Mouse (Mus musculus) ES-E14 (cell line): ENCODE results near the gene Pnmal1. TPM values are rescaled to one million over a fixed set of nuclear protein-coding genes. Genes with fewer than 3 reads are reported as not detected.

Source experiments
- DNase-seq: peaks from one replicate; pipeline ENCODE4 v3.0.0-alpha.2; 2013; ENCODE audit warnings: low read depth, low spot score
- H3K27ac ChIP-seq: 2 replicates; pipeline ENCODE4 v1.5.1; 2012; ENCODE audit warnings: low read depth, mild to moderate bottlenecking, low read length, moderate library complexity, mixed read lengths; ENCODE audit not compliant: poor library complexity, insufficient read depth, severe bottlenecking
- H3K36me3 ChIP-seq: 2 replicates; pipeline ENCODE4 v1.6.1; 2012; ENCODE audit warnings: mild to moderate bottlenecking, low read length, moderate library complexity, mixed read lengths; ENCODE audit not compliant: control insufficient read depth, poor library complexity, insufficient read depth, severe bottlenecking
- H3K4me1 ChIP-seq, 2 experiments: fragments of 150-350 bp in 1 of 2; sonication (generic) in 1 of 2; 2 replicates each; pipeline ENCODE4 v1.6.1; 2012; ENCODE audit warnings: low read length in 2 of 2, mild to moderate bottlenecking in 1 of 2, mixed read lengths in 1 of 2; ENCODE audit not compliant: control insufficient read depth in 2 of 2, insufficient read depth in 2 of 2, poor library complexity in 1 of 2
- H3K4me3 ChIP-seq, 2 experiments: fragments of 150-350 bp in 1 of 2; sonication (generic) in 1 of 2; 2 replicates each; pipeline ENCODE4 v1.5.1; 2012; ENCODE audit warnings: low read length in 2 of 2, low read depth in 1 of 2, mild to moderate bottlenecking in 1 of 2, mixed read lengths in 1 of 2; ENCODE audit not compliant: insufficient read depth in 1 of 2, poor library complexity in 1 of 2, severe bottlenecking in 1 of 2
- H3K9ac ChIP-seq: 2 replicates; pipeline ENCODE4 v1.6.1; 2012; ENCODE audit warnings: low read depth, mild to moderate bottlenecking, low read length, mixed read lengths; ENCODE audit not compliant: poor library complexity, insufficient read depth, severe bottlenecking
- H3K9me3 ChIP-seq: fragments of 150-350 bp; sonication (generic); 2 replicates; pipeline ENCODE4 v1.6.1; 2012; ENCODE audit warnings: low read depth, mild to moderate bottlenecking, low read length; ENCODE audit not compliant: control insufficient read depth, insufficient read depth
- CHD2 ChIP-seq: IDR thresholded peaks from 2 replicates; pipeline ENCODE4 v1.6.1; 2014; ENCODE audit warnings: mild to moderate bottlenecking, low read depth, low read length, inconsistent platforms
- HCFC1 ChIP-seq: IDR thresholded peaks from 2 replicates; pipeline ENCODE4 v1.6.1; 2012; ENCODE audit warnings: low read length, inconsistent platforms, borderline replicate concordance; ENCODE audit not compliant: insufficient read depth
- MAFK ChIP-seq: IDR thresholded peaks from 2 replicates; pipeline ENCODE4 v1.6.1; 2014; ENCODE audit warnings: mild to moderate bottlenecking, low read depth, low read length, inconsistent platforms; ENCODE audit not compliant: insufficient read depth
- ZC3H11A ChIP-seq: IDR thresholded peaks from 2 replicates; pipeline ENCODE4 v1.6.1; 2012; ENCODE audit warnings: low read depth, mild to moderate bottlenecking, inconsistent platforms, low read length, borderline replicate concordance
- ZNF384 ChIP-seq: IDR thresholded peaks from 2 replicates; pipeline ENCODE4 v1.6.1; 2012; ENCODE audit warnings: low read depth, low read length, inconsistent platforms
- in situ Hi-C, 2 experiments: fragments of 600-800 bp; cut with MboI; formaldehyde crosslinking; loops; one replicate each; pipeline ENCODE4 v1.15.1; 2025; ENCODE audit warnings: low sequenced_read_pairs in 2 of 2, inconsistent platforms in 1 of 2; ENCODE audit not compliant: unreplicated experiment in 2 of 2
- total RNA-seq: library from RNA; depleted of rRNA; stranded (reverse); fragments of 300-350 nt; gene quantifications from 2 replicates; pipeline ENCODE4 v1.2.3, GENCODE M21; 2012

The Pnmal1 gene
- total RNA-seq, 1 experiment = 0.45 TPM

DNA sequence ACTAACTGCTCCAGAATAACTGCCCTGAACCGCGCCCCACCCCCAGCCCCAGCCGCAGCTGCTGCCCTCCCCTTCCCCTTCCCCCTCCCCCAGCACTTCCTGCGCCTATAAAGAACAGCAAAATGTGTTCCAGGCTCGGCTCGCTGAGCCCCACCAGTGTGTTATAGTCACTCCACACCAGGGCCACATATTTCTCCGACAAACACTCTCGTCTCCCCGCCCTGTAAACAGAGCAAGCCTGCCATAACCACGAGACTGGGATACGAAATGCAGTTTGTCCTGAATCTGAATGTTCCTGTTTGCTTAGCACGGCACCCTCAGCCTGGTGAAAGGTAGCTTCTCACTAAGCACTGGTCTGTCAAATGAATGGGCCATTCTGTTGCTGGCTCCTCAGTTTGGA lies 20.9 kb downstream of the Pnmal1 start:
- Histone ChIP-seq H3K9me3 (no peaks in the 10 kb centered on the region), H3K36me3 (no peaks in the 10 kb centered on the region), H3K4me1 (peaks cover 2 to 12% of the 10 kb centered on the region in 2 experiments; a peak in 2 of 4 replicates), H3K9ac (peak overlapping the region; percentile 67), H3K4me3 (peak overlapping the region; percentile 29 to 48; a peak in 2 of 4 replicates), H3K27ac (no peak overlapping the region)
- in situ Hi-C loops = no loop called here
- TF ChIP-seq ZNF384 (no peak), HCFC1 (no peak), MAFK (no peak), ZC3H11A (no peak), CHD2 (no peak)
- no peak for DNase-seq

DNA sequence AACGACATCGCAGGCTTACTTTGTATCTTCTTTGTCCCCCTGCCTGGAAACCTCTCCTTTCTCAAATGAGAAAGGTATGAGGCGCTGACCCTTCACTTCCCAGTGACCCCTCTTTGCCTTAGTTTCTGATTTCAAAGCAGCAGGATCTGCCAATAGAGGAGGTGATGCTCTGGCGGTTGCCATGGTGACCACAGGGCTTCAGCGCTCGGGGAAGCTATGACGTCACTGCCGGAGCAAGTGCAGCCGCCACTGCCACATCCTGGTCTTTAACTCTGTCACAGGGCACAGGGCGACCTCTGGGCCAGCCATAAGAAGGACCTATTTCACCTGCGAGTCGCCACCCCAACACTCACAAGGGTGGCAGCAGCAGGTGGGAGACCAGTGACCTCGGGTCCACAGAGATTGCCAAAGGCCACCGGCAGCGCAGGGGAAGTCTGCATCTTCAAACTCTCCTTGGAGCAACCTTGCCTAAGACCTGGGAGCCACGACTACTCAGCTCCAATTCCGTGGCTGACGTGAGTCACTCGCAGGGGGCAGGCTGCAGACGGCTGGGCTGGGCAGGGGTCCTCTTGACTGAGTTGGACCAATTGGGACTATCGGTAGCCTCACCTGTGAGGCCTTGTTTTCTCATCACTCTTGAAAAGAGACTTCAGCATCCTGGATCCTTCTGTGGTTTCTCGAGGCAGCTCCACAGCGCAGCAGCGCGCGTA lies 23.5 kb downstream of the Pnmal1 start, which contains the start of gene Gm42372:
Gm42372 (plus strand) TSS at position 228 of the 710 bp plus-strand sequence.
- Histone ChIP-seq H3K9me3 (no peaks in the 10 kb centered on the region), H3K4me3 (peak within 1 kb of the TSS; percentile 42 to 56), H3K9ac (no peak within 1 kb of the TSS; the same call in 1 of the 2 replicates), H3K4me1 (peaks cover 2 to 7% of the 10 kb centered on the region in 2 experiments; a peak in 2 of 4 replicates), H3K27ac (no peak within 1 kb of the TSS), H3K36me3 (no peaks in the 10 kb centered on the region)
- in situ Hi-C loops = no loop called here
- no peak for TF ChIP-seq MAFK
- TF ChIP-seq ZNF384 = no peak
- TF ChIP-seq CHD2 = no peak
- TF ChIP-seq HCFC1 = no peak
- no peak for TF ChIP-seq ZC3H11A
- DNase-seq = peak; percentile 57

DNA sequence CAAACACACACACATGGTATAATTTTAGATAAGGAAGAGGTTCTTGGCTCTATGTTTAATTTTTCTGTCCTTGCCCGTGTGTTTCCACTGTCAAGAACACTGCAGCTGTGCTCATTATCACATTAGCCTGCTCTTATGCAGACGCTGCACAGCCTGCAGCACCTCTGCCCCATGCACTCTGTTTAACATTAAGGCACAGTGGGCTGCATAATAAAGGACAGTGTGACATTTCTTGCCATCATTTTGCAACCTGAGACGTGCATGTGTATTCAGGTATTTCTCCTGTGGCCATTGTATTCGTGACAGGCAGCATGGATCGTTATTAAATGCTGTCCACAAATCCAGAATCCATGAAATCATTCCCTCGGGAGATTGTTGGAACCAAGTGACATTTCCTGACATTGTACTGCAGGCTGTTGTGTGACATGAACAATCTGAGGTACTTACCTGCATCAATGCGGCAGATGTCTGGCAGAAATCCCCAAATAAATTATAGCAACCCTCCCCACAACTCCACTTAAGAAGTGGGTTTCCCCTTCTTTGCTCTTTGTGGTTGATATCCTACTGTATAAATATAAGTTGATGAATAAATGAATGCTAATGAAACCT lies 28.2 kb downstream of the Pnmal1 start:
- no peaks in the 10 kb centered on the region for H3K36me3 ChIP-seq
- TF ChIP-seq MAFK = no peak
- TF ChIP-seq ZC3H11A = no peak
- TF ChIP-seq ZNF384 = no peak
- no peak for TF ChIP-seq CHD2
- no peak for TF ChIP-seq HCFC1
- H3K4me3 ChIP-seq = no peak overlapping the region
- H3K27ac ChIP-seq = no peak overlapping the region
- H3K9ac ChIP-seq = no peak overlapping the region
- no peak for DNase-seq
- in situ Hi-C loops = no loop called here
- peaks cover 1 to 8% of the 10 kb centered on the region in 2 experiments; a peak in 2 of 4 replicates for H3K4me1 ChIP-seq
- H3K9me3 ChIP-seq = no peaks in the 10 kb centered on the region

DNA sequence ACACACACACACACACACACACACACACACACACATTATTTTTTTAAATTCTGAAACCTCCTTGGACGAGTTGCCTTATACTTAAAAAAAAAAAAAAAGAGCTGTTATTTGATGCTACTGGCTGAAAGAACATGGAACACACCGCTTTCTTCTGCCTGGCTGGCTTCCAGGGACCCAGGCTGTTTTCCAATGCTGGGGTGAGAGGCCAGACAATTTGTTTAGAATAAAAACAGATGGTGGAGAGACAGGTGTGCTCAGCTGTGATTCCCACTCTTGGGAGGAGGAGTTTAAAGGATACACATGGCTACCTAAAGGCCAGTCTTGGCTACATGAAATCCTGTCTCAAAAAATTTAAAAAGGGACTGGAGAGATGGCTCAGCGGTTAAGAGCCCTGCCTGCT lies 28.9 kb downstream of the Pnmal1 start:
- Histone ChIP-seq H3K27ac (no peak overlapping the region), H3K4me1 (peaks cover 1 to 9% of the 10 kb centered on the region in 2 experiments; a peak in 2 of 4 replicates)
- no peak for DNase-seq

More for the DNA sequence above, 28.9 kb downstream of the Pnmal1 start:
- no peak overlapping the region for H3K4me3 ChIP-seq
- H3K36me3 ChIP-seq = no peaks in the 10 kb centered on the region
- H3K9ac ChIP-seq = no peak overlapping the region
- in situ Hi-C loops = no loop called here
- no peak for TF ChIP-seq HCFC1
- TF ChIP-seq MAFK = no peak
- TF ChIP-seq CHD2 = no peak
- TF ChIP-seq ZC3H11A = no peak
- TF ChIP-seq ZNF384 = no peak
- H3K9me3 ChIP-seq = no peaks in the 10 kb centered on the region
